ENCODE assay signal across 14 mouse cellular contexts in the genomic region with DNA sequence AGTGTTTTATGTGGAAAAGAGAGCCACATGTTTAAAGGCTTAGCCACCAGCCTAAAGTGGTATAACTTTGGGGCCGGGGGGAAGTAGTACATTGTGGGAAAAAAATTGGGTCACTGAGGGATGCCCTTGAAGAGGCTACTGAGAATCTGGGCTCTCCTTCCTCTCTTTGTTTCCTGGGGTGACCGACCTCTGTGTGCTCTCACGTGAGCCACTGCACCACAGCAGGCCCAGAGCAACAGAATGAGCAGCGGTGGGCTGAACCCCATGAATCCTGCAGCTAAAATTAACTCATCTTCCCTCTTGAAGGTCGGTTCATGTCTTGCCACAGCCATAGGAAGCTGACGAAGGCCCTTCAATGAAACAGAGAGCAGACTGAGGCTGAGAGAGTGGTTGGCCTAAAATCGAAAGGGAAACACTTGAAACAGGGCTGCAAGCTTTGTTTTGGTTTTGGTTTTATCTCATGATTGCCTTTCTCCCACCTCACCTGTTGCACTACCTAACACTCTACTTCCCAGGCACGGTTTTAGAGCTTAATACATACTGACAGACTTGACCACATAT. TPM values are rescaled to one million over a fixed set of nuclear protein-coding genes. Genes with fewer than 3 reads are reported as not detected.
DNase-seq lines count a peak whose midpoint lies in the region; ATAC-seq and TF ChIP-seq lines count a peak whose summit lies in the region.
"Had no signal": no experiment of that assay in that cellular context is flagged by ENCODE, and none has a peak within 500 bp of the region (broad histone marks: within the 10 kb centered on the region; RNA-seq: fewer than 3 reads in every experiment).

No protein-coding gene starts in this region.

- no peak for TF ChIP-seq POLR2A in thymus, adult 2 months (IDR thresholded peaks at IDR 0.05; ENCODE audit: control insufficient read depth, extremely low read depth, insufficient read depth, low read length, poor library complexity)

- H3K27ac ChIP-seq in heart, embryonic 15.5 days: no peak overlapping the region
- H3K27ac ChIP-seq in limb, embryonic 12.5 days: no peak overlapping the region
- H3K27ac ChIP-seq in thymus, adult 2 months (ENCODE audit: control insufficient read depth, insufficient read depth, low read length): peak overlapping the region; percentile 84
- no peak overlapping the region for H3K27ac ChIP-seq in stomach, postnatal 0 days (replicated peaks)

- no peak for ATAC-seq in heart, embryonic 15.5 days (replicated peaks; ENCODE audit: insufficient number of reproducible peaks, insufficient read depth, low FRiP score, low read depth)
- ATAC-seq in activated CD4-positive, CD25-positive, alpha-beta regulatory T cell, adult 4 months: peak; percentile 93
- peak; percentile 33; the same call in 1 of the 2 replicates for ATAC-seq in limb, embryonic 12.5 days (ENCODE audit: insufficient number of reproducible peaks, insufficient read depth, low FRiP score, low TSS enrichment, low read depth)
- ATAC-seq in stomach, postnatal 0 days (ENCODE audit: low FRiP score, low TSS enrichment): no peak
- ATAC-seq: liver, postnatal 0 days had no signal

- no peaks in the 10 kb centered on the region for H3K36me3 ChIP-seq in heart, embryonic 15.5 days
- H3K36me3 ChIP-seq in limb, embryonic 12.5 days: no peaks in the 10 kb centered on the region
- no peaks in the 10 kb centered on the region for H3K36me3 ChIP-seq in thymus, adult 2 months (ENCODE audit: control insufficient read depth, insufficient read depth, low read length)
- no peaks in the 10 kb centered on the region for H3K36me3 ChIP-seq in stomach, postnatal 0 days (ENCODE audit: control insufficient read depth, insufficient read depth, low read length)

- no peak for DNase-seq in heart, adult 8-10 months (ENCODE audit: low spot score)
- DNase-seq in thymus, adult 2 months: peak; percentile 20
- DNase-seq in cerebellum, postnatal 10 days: no peak
- DNase-seq in kidney, adult 9 months: no peak
- DNase-seq in stomach, postnatal 0 days (ENCODE audit: low spot score): no peak
- DNase-seq: cerebellum, postnatal 14 days; kidney, postnatal 10 days; layer of hippocampus, adult 9-11 months; liver, postnatal 0 days had no signal

- TF ChIP-seq EP300 in stomach, postnatal 0 days (optimal IDR thresholded peaks at IDR 0.05): no peak

- H3K4me2 ChIP-seq in heart, embryonic 15.5 days: peak overlapping the region; percentile 28; the same call in 1 of the 2 replicates
- no peak overlapping the region for H3K4me2 ChIP-seq in limb, embryonic 12.5 days
- H3K4me2 ChIP-seq in stomach, postnatal 0 days (replicated peaks; ENCODE audit: low read depth): no peak overlapping the region

- H3K4me3 ChIP-seq in heart, embryonic 15.5 days: no peak overlapping the region
- H3K4me3 ChIP-seq in limb, embryonic 12.5 days (replicated peaks): no peak overlapping the region
- H3K4me3 ChIP-seq in thymus, adult 2 months (ENCODE audit: control insufficient read depth, insufficient read depth, low read length): peak overlapping the region; percentile 18; the same call in 1 of the 2 replicates
- H3K4me3 ChIP-seq in stomach, postnatal 0 days (ENCODE audit: low read depth, low read length): no peak overlapping the region
- H3K4me3 ChIP-seq: erythroblast, embryonic 14.5 days; myocyte had no signal

- peaks cover 21% of the 10 kb centered on the region for H3K4me1 ChIP-seq in heart, embryonic 15.5 days (replicated peaks)
- H3K4me1 ChIP-seq in limb, embryonic 12.5 days (replicated peaks): peaks cover 28% of the 10 kb centered on the region
- peaks cover 7% of the 10 kb centered on the region for H3K4me1 ChIP-seq in thymus, adult 2 months (replicated peaks; ENCODE audit: control insufficient read depth, insufficient read depth, low read length)
- no peaks in the 10 kb centered on the region; the same call in 1 of the 2 replicates for H3K4me1 ChIP-seq in stomach, postnatal 0 days (replicated peaks; ENCODE audit: control insufficient read depth, insufficient read depth)

- 50% methylated on average over 8 of the region's 8 CpGs for WGBS in heart, embryonic 15.5 days
- 80% methylated on average over 8 of the region's 8 CpGs for WGBS in limb, embryonic 12.5 days
- 2% methylated on average over 8 of the region's 8 CpGs for WGBS in thymus, adult 2 months
- WGBS in stomach, postnatal 0 days: 79% methylated on average over 8 of the region's 8 CpGs

- no peaks in the 10 kb centered on the region for H3K27me3 ChIP-seq in heart, embryonic 15.5 days
- no peaks in the 10 kb centered on the region for H3K27me3 ChIP-seq in limb, embryonic 12.5 days
- H3K27me3 ChIP-seq in thymus, adult 2 months (ENCODE audit: control insufficient read depth, insufficient read depth, low read length): no peaks in the 10 kb centered on the region
- H3K27me3 ChIP-seq in stomach, postnatal 0 days (ENCODE audit: control insufficient read depth, insufficient read depth, low read length): no peaks in the 10 kb centered on the region

- no peaks in the 10 kb centered on the region for H3K9me3 ChIP-seq in heart, embryonic 15.5 days (replicated peaks)
- H3K9me3 ChIP-seq in limb, embryonic 12.5 days: no peaks in the 10 kb centered on the region
- H3K9me3 ChIP-seq in stomach, postnatal 0 days (ENCODE audit: control insufficient read depth, low read length): no peaks in the 10 kb centered on the region

- no peak for TF ChIP-seq CTCF in thymus, adult 2 months (IDR thresholded peaks at IDR 0.05; ENCODE audit: borderline replicate concordance, control insufficient read depth, extremely low read depth, insufficient read depth, low read length, poor library complexity)
- TF ChIP-seq CTCF in stomach, postnatal 0 days (IDR thresholded peaks at IDR 0.05; ENCODE audit: low read depth): no peak

- H3K9ac ChIP-seq in heart, embryonic 15.5 days: no peak overlapping the region
- no peak overlapping the region for H3K9ac ChIP-seq in limb, embryonic 12.5 days (replicated peaks)
- H3K9ac ChIP-seq in stomach, postnatal 0 days (ENCODE audit: low read length): no peak overlapping the region
- H3K9ac ChIP-seq: liver, postnatal 0 days had no signal

RNA-seq across cellular contexts. Expression of a gene that starts 8.7 kb away (rescaled TPM):
- 19.8 and 21.0 TPM in 2 replicates for polyA plus RNA-seq in heart, embryonic 15.5 days (2015; fragmentation: Nextera tagmentation; extraction: Ambion mirVana)
- 10 to 100 TPM; 10.9 to 15.1 (median 12.2) TPM for total RNA-seq in heart, adult 8-10 months (2022)
- polyA plus RNA-seq in activated CD4-positive, CD25-positive, alpha-beta regulatory T cell, adult 4 months (2017; shearing (Covaris generic)): not detected
- polyA plus RNA-seq in limb, embryonic 12.5 days (2016; fragmentation: Nextera tagmentation; extraction: Ambion mirVana): 23.8 and 25.6 TPM in 2 replicates
- 0.34 and 0.92 TPM in 2 replicates for polyA plus RNA-seq in thymus, adult 2 months (2012; rRNA removed)
- polyA plus RNA-seq in stomach, postnatal 0 days (2015; fragmentation: Nextera tagmentation; extraction: Ambion mirVana): 7.5 and 8.0 TPM in 2 replicates
- polyA plus RNA-seq: erythroblast, embryonic 14.5 days had no signal

Comparison
In these comparisons a context has a peak if more than half of its experiments do, and no peak if none do; other contexts are left out.
1. ATAC-seq: peak in activated CD4-positive, CD25-positive, alpha-beta regulatory T cell, adult 4 months (single experiment) and limb, embryonic 12.5 days (single experiment); none in heart, embryonic 15.5 days (single experiment) and stomach, postnatal 0 days (single experiment).